Mouse (Mus musculus): ENCODE data around the gene Dnmt3a.

The Dnmt3a gene

GRCm38 (mm10) chr12:3805852-3806251, at the start of gene Dnmt3a:
Gene Dnmt3a (plus strand): TSS chr12:3806007.
- no peak for DNase-seq (ENCODE audit: low read depth, low spot score)

- DNase-seq (ENCODE audit: low read depth, low spot score), result no peak
These were observed 49.6 kb upstream of the Dnmt3a start for GRCm38 (mm10) chr12:3756216-3756615.

- DNase-seq (ENCODE audit: low read depth, low spot score), result no peak
These were observed 47.7 kb upstream of the Dnmt3a start for GRCm38 (mm10) chr12:3758127-3758526.

GRCm38 (mm10) chr12:3759419-3759818, 46.4 kb upstream of the Dnmt3a start:
- no peak for DNase-seq (ENCODE audit: low read depth, low spot score)

- no peak for DNase-seq (ENCODE audit: low read depth, low spot score)
These were observed 44.8 kb upstream of the Dnmt3a start for GRCm38 (mm10) chr12:3760876-3761590.

GRCm38 (mm10) chr12:3761591-3762295, 44.1 kb upstream of the Dnmt3a start:
- no peak for DNase-seq (ENCODE audit: low read depth, low spot score)

GRCm38 (mm10) chr12:3764191-3764804, 41.5 kb upstream of the Dnmt3a start:
- DNase-seq (ENCODE audit: low read depth, low spot score), result no peak

- DNase-seq (ENCODE audit: low read depth, low spot score), result no peak
These were observed 38.4 kb upstream of the Dnmt3a start for GRCm38 (mm10) chr12:3767360-3767759.

GRCm38 (mm10) chr12:3768391-3768790, 37.4 kb upstream of the Dnmt3a start:
- DNase-seq (ENCODE audit: low read depth, low spot score), result no peak

GRCm38 (mm10) chr12:3770546-3770945, 35.3 kb upstream of the Dnmt3a start:
- no peak for DNase-seq (ENCODE audit: low read depth, low spot score)

- DNase-seq (ENCODE audit: low read depth, low spot score), result no peak
These were observed 34.7 kb upstream of the Dnmt3a start for GRCm38 (mm10) chr12:3771080-3771479.

GRCm38 (mm10) chr12:3773643-3774042, 32.2 kb upstream of the Dnmt3a start:
- DNase-seq (ENCODE audit: low read depth, low spot score), result no peak

- DNase-seq (ENCODE audit: low read depth, low spot score), result no peak
These were observed 29.8 kb upstream of the Dnmt3a start for GRCm38 (mm10) chr12:3776015-3776414.

- no peak for DNase-seq (ENCODE audit: low read depth, low spot score)
These were observed 28.1 kb upstream of the Dnmt3a start for GRCm38 (mm10) chr12:3777682-3778081.

- DNase-seq (ENCODE audit: low read depth, low spot score), result no peak
These were observed 27.5 kb upstream of the Dnmt3a start for GRCm38 (mm10) chr12:3778286-3778685.

GRCm38 (mm10) chr12:3779639-3780038, 26.2 kb upstream of the Dnmt3a start:
- no peak for DNase-seq (ENCODE audit: low read depth, low spot score)

- DNase-seq (ENCODE audit: low read depth, low spot score), result peak; percentile 50
These were observed 25.4 kb upstream of the Dnmt3a start for GRCm38 (mm10) chr12:3780405-3780891.

GRCm38 (mm10) chr12:3780931-3781471, 24.8 kb upstream of the Dnmt3a start:
- peak; percentile 77 for DNase-seq (ENCODE audit: low read depth, low spot score)

GRCm38 (mm10) chr12:3781482-3781881, 24.3 kb upstream of the Dnmt3a start:
- peak; percentile 90 for DNase-seq (ENCODE audit: low read depth, low spot score)

- no peak for DNase-seq (ENCODE audit: low read depth, low spot score)
These were observed 22.5 kb upstream of the Dnmt3a start for GRCm38 (mm10) chr12:3783196-3783825.

- no peak for DNase-seq (ENCODE audit: low read depth, low spot score)
These were observed 21.5 kb upstream of the Dnmt3a start for GRCm38 (mm10) chr12:3784258-3784657.

- no peak for DNase-seq (ENCODE audit: low read depth, low spot score)
These were observed 21.1 kb upstream of the Dnmt3a start for GRCm38 (mm10) chr12:3784729-3785128.

Measured in ES-CJ7 (cell line).